Mouse (Mus musculus) limb, embryonic 13.5 days (tissue): Measurements from ENCODE around the gene 1700012P22Rik. TPM values are rescaled to one million over a fixed set of nuclear protein-coding genes. Genes with fewer than 3 reads are reported as not detected.

Source experiments
- ATAC-seq: fragments of 200-750 bp; cut with Nextera tagmentation; 2 replicates; pipeline ENCODE4 v1.8.0; 2017; ENCODE audit warnings: low read depth, moderate number of reproducible peaks, moderate TSS enrichment; ENCODE audit not compliant: low FRiP score
- H3K27ac ChIP-seq: fragments of 300-500 bp; sonication (generic); 2 replicates; pipeline ENCODE4 v1.5.1; 2015; ENCODE audit warnings: inconsistent platforms, mild to moderate bottlenecking, moderate library complexity
- H3K27me3 ChIP-seq: fragments of 300-500 bp; sonication (generic); 2 replicates; pipeline ENCODE4 v1.6.1; 2015; ENCODE audit warnings: mild to moderate bottlenecking, inconsistent platforms
- H3K36me3 ChIP-seq: fragments of 300-500 bp; sonication (generic); 2 replicates; pipeline ENCODE4 v1.6.1; 2015; ENCODE audit warnings: inconsistent platforms, mild to moderate bottlenecking, moderate library complexity
- H3K4me1 ChIP-seq: fragments of 300-500 bp; sonication (generic); 2 replicates; pipeline ENCODE4 v1.6.1; 2015; ENCODE audit warnings: inconsistent platforms
- H3K4me2 ChIP-seq: fragments of 300-500 bp; sonication (generic); replicated peaks from 2 replicates; pipeline ENCODE4 v1.6.1; 2015; ENCODE audit warnings: inconsistent platforms, mild to moderate bottlenecking, moderate library complexity
- H3K4me3 ChIP-seq: fragments of 300-500 bp; sonication (generic); 2 replicates; pipeline ENCODE4 v1.5.1; 2015; ENCODE audit warnings: moderate library complexity, mild to moderate bottlenecking, inconsistent platforms
- H3K9ac ChIP-seq: fragments of 300-500 bp; sonication (generic); 2 replicates; pipeline ENCODE4 v1.6.1; 2015; ENCODE audit warnings: mild to moderate bottlenecking, inconsistent platforms
- H3K9me3 ChIP-seq: fragments of 300-500 bp; sonication (generic); 2 replicates; pipeline ENCODE4 v1.6.1; 2016; ENCODE audit warnings: inconsistent platforms
- WGBS: fragments of 180-500 bp; shearing (Covaris S2); methylation state at CpG from one replicate; pipeline ENCODE4 v1.1.7; 2015; 5-methylcytosine and 5-hydroxymethylcytosine counted together
- polyA plus RNA-seq: library from polyadenylated mRNA; unstranded; fragments of >200 nt; fragmentation: Nextera tagmentation; extraction: Ambion mirVana; gene quantifications from 2 replicates; pipeline ENCODE4 v1.2.1, GENCODE M21; 2015

Gene 1700012P22Rik
- polyA plus RNA-seq, 1 experiment from 2014 or later: not detected

GRCm38 (mm10) chr4:144408290-144408689 is 30.3 kb downstream of the 1700012P22Rik start, which contains the start of gene Pramef12:
Pramef12 (minus strand) TSS chr4:144408464.
- H3K4me3 ChIP-seq: no peak within 1 kb of the TSS
- H3K27me3 ChIP-seq: no peaks in the 10 kb centered on the region
- no peaks in the 10 kb centered on the region for H3K36me3 ChIP-seq
- no peak within 1 kb of the TSS for H3K27ac ChIP-seq
- no peak within 1 kb of the TSS for H3K4me2 ChIP-seq
- H3K9ac ChIP-seq: no peak within 1 kb of the TSS
- no peaks in the 10 kb centered on the region for H3K4me1 ChIP-seq
- WGBS: 64% methylated on average over 9 of the region's 9 CpGs
- no peak for ATAC-seq
- H3K9me3 ChIP-seq: no peaks in the 10 kb centered on the region

GRCm38 (mm10) chr4:144406261-144406660 is 32.3 kb downstream of the 1700012P22Rik start:
- Histone ChIP-seq H3K36me3 (no peaks in the 10 kb centered on the region), H3K4me2 (no peak overlapping the region), H3K9me3 (no peaks in the 10 kb centered on the region), H3K4me3 (no peak overlapping the region), H3K9ac (no peak overlapping the region), H3K4me1 (no peaks in the 10 kb centered on the region), H3K27ac (no peak overlapping the region), H3K27me3 (no peaks in the 10 kb centered on the region)
- no peak for ATAC-seq
- WGBS: 64% methylated on average over 3 of the region's 3 CpGs

DNA sequence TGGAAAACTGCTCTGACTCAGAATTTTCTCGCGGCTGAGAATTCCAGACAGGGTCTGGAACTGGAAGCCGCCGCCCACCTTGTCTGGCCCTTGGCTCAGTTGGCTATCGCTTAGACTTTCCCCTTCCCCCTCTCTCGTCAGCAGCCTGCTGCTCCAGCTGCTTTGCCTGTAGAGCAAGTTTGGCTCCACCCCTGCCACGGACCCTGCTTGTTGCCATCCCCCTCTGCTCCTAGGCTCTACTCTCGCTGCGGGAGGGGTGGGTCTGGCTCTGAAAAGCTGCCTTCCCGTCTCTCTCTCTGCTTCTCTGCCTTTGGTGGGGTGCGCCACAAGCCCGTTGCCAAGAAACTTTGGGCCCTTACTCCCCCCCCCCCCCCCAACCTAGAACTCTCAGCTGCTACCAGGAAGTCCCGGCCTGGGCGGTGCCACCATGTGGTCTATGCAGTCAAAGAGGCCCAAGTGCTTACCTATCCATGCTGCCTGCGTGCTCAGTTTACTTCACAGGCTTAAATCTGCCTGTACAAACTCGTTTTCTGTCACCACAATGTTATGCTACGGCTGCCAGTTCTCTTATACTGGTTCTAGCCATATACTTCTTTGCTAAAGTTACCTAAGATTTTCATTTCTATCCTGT is 34.0 kb downstream of the 1700012P22Rik start:
- H3K4me1 ChIP-seq: no peaks in the 10 kb centered on the region
- H3K9ac ChIP-seq: peak overlapping the region; percentile 50
- H3K9me3 ChIP-seq: no peaks in the 10 kb centered on the region
- no peaks in the 10 kb centered on the region for H3K36me3 ChIP-seq
- peak overlapping the region; percentile 38 for H3K4me3 ChIP-seq
- H3K27me3 ChIP-seq: no peaks in the 10 kb centered on the region
- H3K27ac ChIP-seq: peak overlapping the region; percentile 82
- H3K4me2 ChIP-seq: peak overlapping the region; percentile 60
- WGBS: 5% methylated on average over 17 of the region's 17 CpGs
- peak; percentile 94 for ATAC-seq

GRCm38 (mm10) chr4:144402712-144403111 is 35.9 kb downstream of the 1700012P22Rik start:
- WGBS: 56% methylated on average over 4 of the region's 4 CpGs

GRCm38 (mm10) chr4:144396316-144396715 is 42.3 kb downstream of the 1700012P22Rik start:
- H3K9ac ChIP-seq: no peak overlapping the region
- H3K4me2 ChIP-seq: no peak overlapping the region
- H3K27me3 ChIP-seq: no peaks in the 10 kb centered on the region
- no peaks in the 10 kb centered on the region for H3K4me1 ChIP-seq
- no peaks in the 10 kb centered on the region for H3K9me3 ChIP-seq
- 31% methylated on average over 3 of the region's 3 CpGs for WGBS
- ATAC-seq: no peak
- no peak overlapping the region for H3K27ac ChIP-seq
- H3K36me3 ChIP-seq: no peaks in the 10 kb centered on the region
- no peak overlapping the region for H3K4me3 ChIP-seq

More at GRCm38 (mm10) chr4:144402712-144403111, 35.9 kb downstream of the 1700012P22Rik start:
- no peak overlapping the region for H3K4me3 ChIP-seq
- no peaks in the 10 kb centered on the region for H3K36me3 ChIP-seq
- no peaks in the 10 kb centered on the region for H3K27me3 ChIP-seq
- no peak overlapping the region for H3K4me2 ChIP-seq
- H3K27ac ChIP-seq: no peak overlapping the region
- no peaks in the 10 kb centered on the region for H3K4me1 ChIP-seq
- no peak overlapping the region for H3K9ac ChIP-seq
- no peak for ATAC-seq
- no peaks in the 10 kb centered on the region for H3K9me3 ChIP-seq

- WGBS: 62% methylated on average over 2 of the region's 2 CpGs
- no peaks in the 10 kb centered on the region for H3K36me3 ChIP-seq
- H3K4me2 ChIP-seq: no peak within 1 kb of the TSS
Measured at GRCm38 (mm10) chr4:144377911-144378310, 60.7 kb downstream of the 1700012P22Rik start, which contains the start of gene Pramef20. Pramef20 (minus strand) TSS chr4:144377933.

More at GRCm38 (mm10) chr4:144377911-144378310, 60.7 kb downstream of the 1700012P22Rik start, which contains the start of gene Pramef20:
- H3K27me3 ChIP-seq: no peaks in the 10 kb centered on the region
- no peak within 1 kb of the TSS for H3K9ac ChIP-seq
- H3K4me3 ChIP-seq: no peak within 1 kb of the TSS
- H3K4me1 ChIP-seq: no peaks in the 10 kb centered on the region
- no peak within 1 kb of the TSS for H3K27ac ChIP-seq
- no peak for ATAC-seq
- H3K9me3 ChIP-seq: no peaks in the 10 kb centered on the region; the same call in 1 of the 2 replicates

Other genes starting within 250 kb of the 1700012P22Rik start
- gene Oog2, start 248.1 kb downstream of the 1700012P22Rik start, polyA plus RNA-seq: not detected in 2 replicates
- gene C87977, start 225.5 kb downstream of the 1700012P22Rik start, polyA plus RNA-seq: not detected in 2 replicates
- not detected in 2 replicates for gene Pramel5, start 158.3 kb downstream of the 1700012P22Rik start, polyA plus RNA-seq
- not detected in 2 replicates for gene Gm13128, start 108.5 kb downstream of the 1700012P22Rik start, polyA plus RNA-seq
- not detected in 2 replicates for gene Gm13119, start 80.8 kb downstream of the 1700012P22Rik start, polyA plus RNA-seq
- not detected in 2 replicates for gene Pramef20, start 60.8 kb downstream of the 1700012P22Rik start, polyA plus RNA-seq
- 0.17 and 0.41 TPM in 2 replicates for gene Pramef12, start 30.3 kb downstream of the 1700012P22Rik start, polyA plus RNA-seq
- gene Gm9944, start 14.5 kb upstream of the 1700012P22Rik start, polyA plus RNA-seq: not detected in 2 replicates
- gene Aadacl3, start 25.0 kb upstream of the 1700012P22Rik start, polyA plus RNA-seq: not detected in 2 replicates
- gene 9430007A20Rik, start 81.0 kb upstream of the 1700012P22Rik start, polyA plus RNA-seq: not detected in 2 replicates
- not detected in 2 replicates for gene Gm13124, start 126.4 kb upstream of the 1700012P22Rik start, polyA plus RNA-seq
- not detected in 2 replicates for gene Aadacl4, start 174.9 kb upstream of the 1700012P22Rik start, polyA plus RNA-seq
- gene Gm436, start 247.6 kb upstream of the 1700012P22Rik start, polyA plus RNA-seq: not detected in 2 replicates